Mouse (Mus musculus) forebrain, embryonic 15.5 days (tissue): ENCODE measurements around the gene Clk4. TPM values are rescaled to one million over a fixed set of nuclear protein-coding genes. Genes with fewer than 3 reads are reported as not detected.

Experiments used
- ATAC-seq: fragments of 200-750 bp; cut with Nextera tagmentation; replicated peaks from 2 replicates; pipeline ENCODE4 v1.8.0; 2017; ENCODE audit warnings: mild to moderate bottlenecking, moderate TSS enrichment, moderate library complexity
- H3K27ac ChIP-seq: fragments of 300-500 bp; sonication (generic); replicated peaks from 2 replicates; pipeline ENCODE4 v1.5.1; 2015; ENCODE audit warnings: mild to moderate bottlenecking, inconsistent platforms
- H3K27me3 ChIP-seq: fragments of 300-500 bp; sonication (generic); 2 replicates; pipeline ENCODE4 v1.6.1; 2015; ENCODE audit warnings: inconsistent platforms
- H3K36me3 ChIP-seq: fragments of 300-500 bp; sonication (generic); 2 replicates; pipeline ENCODE4 v1.6.1; 2015; ENCODE audit warnings: mild to moderate bottlenecking, inconsistent platforms
- H3K4me1 ChIP-seq: fragments of 300-500 bp; sonication (generic); 2 replicates; pipeline ENCODE4 v1.6.1; 2015; ENCODE audit warnings: inconsistent platforms
- H3K4me2 ChIP-seq: fragments of 300-500 bp; sonication (generic); replicated peaks from 2 replicates; pipeline ENCODE4 v1.6.1; 2015; ENCODE audit warnings: mild to moderate bottlenecking, inconsistent platforms
- H3K4me3 ChIP-seq: fragments of 300-500 bp; sonication (generic); 2 replicates; pipeline ENCODE4 v1.5.1; 2015; ENCODE audit warnings: mild to moderate bottlenecking, inconsistent platforms
- H3K9ac ChIP-seq: fragments of 300-500 bp; sonication (generic); replicated peaks from 2 replicates; pipeline ENCODE4 v1.6.1; 2015; ENCODE audit warnings: mild to moderate bottlenecking, inconsistent platforms
- H3K9me3 ChIP-seq: fragments of 300-500 bp; sonication (generic); 2 replicates; pipeline ENCODE4 v1.6.1; 2016; ENCODE audit warnings: inconsistent platforms
- WGBS: fragments of 180-500 bp; shearing (Covaris S2); methylation state at CpG from one replicate; pipeline ENCODE4 v1.1.7; 2015; ENCODE audit warnings: mixed read lengths; 5-methylcytosine and 5-hydroxymethylcytosine counted together
- polyA plus RNA-seq: library from polyadenylated mRNA; unstranded; fragments of >200 nt; fragmentation: Nextera tagmentation; extraction: Ambion mirVana; gene quantifications from 2 replicates; pipeline ENCODE4 v1.2.1, GENCODE M21; 2015

Gene Clk4
- polyA plus RNA-seq, 1 experiment from 2014 or later: 164 TPM

DNA sequence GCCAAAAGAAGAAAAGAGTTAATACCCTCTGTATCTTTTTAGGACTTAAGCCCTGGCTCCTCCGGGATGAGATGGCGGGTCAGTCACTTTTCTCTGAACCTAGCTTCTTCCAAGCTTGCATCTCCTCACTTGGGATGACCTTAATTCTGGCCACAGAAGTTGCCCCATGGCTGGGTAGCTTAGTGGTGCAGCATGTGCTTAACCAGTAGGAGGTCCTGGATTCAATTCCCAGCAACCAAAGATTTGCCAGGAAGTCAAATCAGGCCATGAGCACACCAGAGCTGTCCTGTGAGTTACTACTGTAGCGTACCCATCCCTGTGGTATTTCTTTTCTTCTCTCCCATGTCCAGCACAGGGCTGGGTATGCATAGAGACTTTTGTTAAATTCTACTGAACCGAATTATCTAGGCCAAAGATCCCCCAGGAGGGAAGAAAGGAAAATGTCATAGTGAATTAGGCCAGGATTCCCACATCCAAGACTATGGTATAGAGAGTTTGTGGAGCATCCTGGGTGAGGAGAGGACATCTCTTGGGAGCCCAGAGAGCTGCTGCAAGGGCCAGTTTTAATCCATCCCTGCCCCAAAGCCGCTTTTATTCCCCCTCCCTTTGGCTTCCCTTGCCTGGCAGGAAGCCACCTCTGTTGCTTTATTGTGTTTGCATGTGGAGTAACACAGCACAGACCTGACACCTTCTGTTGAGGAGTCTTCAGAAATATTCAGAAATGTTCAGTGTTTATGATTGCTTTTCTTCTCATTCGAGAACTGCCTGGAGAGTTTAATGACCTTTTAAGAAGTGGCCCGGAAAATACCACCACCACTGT, 54.7 kb downstream of the Clk4 start:
- H3K9ac ChIP-seq: no peak overlapping the region
- H3K4me1 ChIP-seq: no peaks in the 10 kb centered on the region
- H3K4me2 ChIP-seq: no peak overlapping the region
- H3K27me3 ChIP-seq: no peaks in the 10 kb centered on the region
- H3K27ac ChIP-seq: no peak overlapping the region
- no peak overlapping the region for H3K4me3 ChIP-seq
- no peak for ATAC-seq
- no peaks in the 10 kb centered on the region for H3K36me3 ChIP-seq
- H3K9me3 ChIP-seq: no peaks in the 10 kb centered on the region
- WGBS: 72% methylated on average over 7 of the region's 7 CpGs

DNA sequence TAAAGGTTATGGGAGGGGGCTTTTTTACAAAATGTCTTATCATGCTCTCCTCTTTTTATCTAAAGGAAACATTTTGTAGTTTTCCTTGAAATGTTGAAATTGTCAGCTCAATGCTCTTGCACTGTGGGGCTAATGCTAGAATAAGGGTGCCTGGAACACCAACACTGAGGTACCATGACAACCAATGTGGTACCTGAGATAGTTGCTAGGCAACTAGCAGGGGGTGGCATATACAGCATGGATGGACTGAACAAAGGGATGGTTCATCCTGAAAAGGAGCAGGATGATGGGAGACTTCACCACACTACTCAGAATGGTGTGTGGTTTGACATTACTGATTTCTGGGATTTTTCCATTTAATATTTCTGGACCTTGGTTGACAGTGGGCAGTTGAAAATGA, 59.1 kb downstream of the Clk4 start:
- Histone ChIP-seq H3K27me3 (no peaks in the 10 kb centered on the region), H3K9ac (no peak overlapping the region), H3K9me3 (no peaks in the 10 kb centered on the region), H3K4me1 (no peaks in the 10 kb centered on the region), H3K36me3 (no peaks in the 10 kb centered on the region), H3K27ac (no peak overlapping the region), H3K4me3 (no peak overlapping the region), H3K4me2 (no peak overlapping the region)
- no peak for ATAC-seq

DNA sequence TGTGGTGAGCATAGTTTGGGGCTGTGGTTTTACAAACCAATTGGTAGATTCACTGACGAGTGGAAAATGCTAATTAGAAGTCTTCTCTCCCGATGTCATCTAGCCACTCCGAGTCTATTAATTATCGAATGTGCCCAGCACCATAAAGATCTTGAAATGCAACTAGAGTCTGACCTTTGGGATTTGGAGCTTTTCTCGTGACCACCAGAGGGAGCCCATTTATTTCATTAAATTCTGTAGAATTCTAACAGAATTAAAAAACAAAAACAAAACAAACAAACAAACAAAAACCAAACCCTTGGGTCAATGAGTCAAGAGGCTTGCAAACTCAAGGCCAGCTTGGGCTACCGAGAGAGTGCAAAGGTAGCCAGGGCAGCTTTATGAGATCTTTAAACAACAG, 65.4 kb downstream of the Clk4 start:
- H3K36me3 ChIP-seq: no peaks in the 10 kb centered on the region
- no peaks in the 10 kb centered on the region for H3K9me3 ChIP-seq
- H3K4me1 ChIP-seq: no peaks in the 10 kb centered on the region
- WGBS: 62% methylated on average over 6 of the region's 6 CpGs
- H3K4me3 ChIP-seq: no peak overlapping the region
- no peak overlapping the region for H3K4me2 ChIP-seq
- H3K27me3 ChIP-seq: no peaks in the 10 kb centered on the region
- H3K27ac ChIP-seq: no peak overlapping the region
- H3K9ac ChIP-seq: no peak overlapping the region
- no peak for ATAC-seq

GRCm38 (mm10) chr11:51328387-51328942, 66.9 kb downstream of the Clk4 start:
- no peak overlapping the region for H3K27ac ChIP-seq
- H3K27me3 ChIP-seq: no peaks in the 10 kb centered on the region
- H3K9me3 ChIP-seq: no peaks in the 10 kb centered on the region
- whole genome bisulfite sequencing: 88% methylated on average over 12 of the region's 12 CpGs
- H3K4me1 ChIP-seq: no peaks in the 10 kb centered on the region
- H3K9ac ChIP-seq: no peak overlapping the region
- no peak for ATAC-seq
- H3K36me3 ChIP-seq: no peaks in the 10 kb centered on the region
- no peak overlapping the region for H3K4me3 ChIP-seq
- no peak overlapping the region for H3K4me2 ChIP-seq

GRCm38 (mm10) chr11:51329837-51330714, 68.5 kb downstream of the Clk4 start:
- ATAC-seq: no peak
- Histone ChIP-seq H3K4me3 (no peak overlapping the region), H3K36me3 (no peaks in the 10 kb centered on the region), H3K4me1 (no peaks in the 10 kb centered on the region), H3K27me3 (no peaks in the 10 kb centered on the region), H3K4me2 (no peak overlapping the region), H3K27ac (no peak overlapping the region), H3K9me3 (no peaks in the 10 kb centered on the region), H3K9ac (no peak overlapping the region)
- WGBS: 79% methylated on average over 11 of the region's 11 CpGs

Other genes starting within 250 kb of the Clk4 start
- gene Olfr54, start 247.5 kb upstream of the Clk4 start, polyA plus RNA-seq: not detected in 2 replicates
- not detected in 2 replicates for gene Olfr1375, start 213.6 kb upstream of the Clk4 start, polyA plus RNA-seq
- 12.3 and 12.5 TPM in 2 replicates for gene Zfp354a, start 202.5 kb upstream of the Clk4 start, polyA plus RNA-seq
- gene Gm12569, start 41.3 kb upstream of the Clk4 start, polyA plus RNA-seq: not detected in 2 replicates
- gene BC049762, start 1.3 kb downstream of the Clk4 start, polyA plus RNA-seq: 0.26 and 0.33 TPM in 2 replicates
- gene Col23a1, start 28.2 kb downstream of the Clk4 start, polyA plus RNA-seq: 3.3 and 4.1 TPM in 2 replicates